Mouse (Mus musculus): ENCODE results near the gene Gm10750.
"Not testable (repeated sequence)": the region's sequence is repeated elsewhere in the genome, so short reads cannot be mapped to it uniquely, and the experiment has no call there.

Gene Gm10750

GRCm38 (mm10) chr2:149017137-149017536 is at the start of gene Gm10750:
Gm10750 (minus strand) TSS chr2:149017237.
- CTCF ChIA-PET, POLR2A ChIA-PET: not testable (repeated sequence)

GRCm38 (mm10) chr2:149004826-149005225 is 12.2 kb downstream of the Gm10750 start:
- ChIA-PET CTCF (no interaction called here), POLR2A (no interaction called here)

DNA sequence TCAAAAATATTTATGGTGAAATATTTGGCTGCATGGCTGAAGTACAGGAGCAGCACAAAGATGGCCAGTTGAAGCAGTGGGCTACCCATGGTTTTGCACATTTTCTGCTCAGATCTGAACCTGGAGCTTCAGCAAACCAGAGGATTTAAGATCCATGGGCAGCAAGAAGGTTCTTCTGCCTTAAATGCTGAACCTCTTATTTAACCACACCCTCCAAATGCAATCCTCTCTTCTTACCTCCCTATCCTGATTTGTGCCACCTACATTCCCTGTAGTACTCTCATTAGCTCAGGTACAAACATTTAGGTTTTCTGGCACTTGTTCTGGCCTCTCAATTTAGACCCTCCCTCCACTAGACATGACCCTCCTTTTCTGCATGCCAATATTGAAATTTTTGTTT is 13.9 kb downstream of the Gm10750 start, which contains the start of gene Gm1330:
Gene Gm1330, minus strand, starts transcription at position 101 of the 400 bp plus-strand sequence.
- CTCF ChIA-PET: no interaction called here

DNA sequence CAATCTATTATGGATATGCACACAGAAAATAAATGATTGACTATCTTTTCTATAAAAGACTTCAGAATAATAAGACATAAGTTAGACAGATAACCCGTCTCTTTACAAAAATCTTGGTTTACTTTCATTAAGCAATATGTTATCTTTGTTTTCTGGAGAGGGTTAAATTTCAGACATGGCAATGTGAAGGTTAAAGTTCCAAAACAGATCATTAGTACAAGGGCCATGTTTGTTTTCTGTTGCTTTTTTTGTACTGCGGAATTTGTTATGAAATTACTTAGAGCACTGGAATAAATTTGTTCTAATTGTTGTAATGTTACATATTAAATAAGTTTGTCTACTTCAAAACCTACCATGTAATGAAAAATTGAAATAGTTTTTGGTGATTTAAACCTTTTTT is 21.9 kb downstream of the Gm10750 start:
- ChIA-PET POLR2A (no interaction called here), CTCF (no interaction called here)

More for the DNA sequence above, 13.9 kb downstream of the Gm10750 start, which contains the start of gene Gm1330:
- POLR2A ChIA-PET: no interaction called here
